Mouse (Mus musculus): ENCODE data around the gene Snrnp35. TPM values are rescaled to one million over a fixed set of nuclear protein-coding genes. Genes with fewer than 3 reads are reported as not detected.
A peak's percentile ranks its signal among the peaks of the same experiment; 100 is the strongest.

The Snrnp35 gene
- polyA plus RNA-seq, 1 experiment from 2014 or later: 20.3 TPM

DNA sequence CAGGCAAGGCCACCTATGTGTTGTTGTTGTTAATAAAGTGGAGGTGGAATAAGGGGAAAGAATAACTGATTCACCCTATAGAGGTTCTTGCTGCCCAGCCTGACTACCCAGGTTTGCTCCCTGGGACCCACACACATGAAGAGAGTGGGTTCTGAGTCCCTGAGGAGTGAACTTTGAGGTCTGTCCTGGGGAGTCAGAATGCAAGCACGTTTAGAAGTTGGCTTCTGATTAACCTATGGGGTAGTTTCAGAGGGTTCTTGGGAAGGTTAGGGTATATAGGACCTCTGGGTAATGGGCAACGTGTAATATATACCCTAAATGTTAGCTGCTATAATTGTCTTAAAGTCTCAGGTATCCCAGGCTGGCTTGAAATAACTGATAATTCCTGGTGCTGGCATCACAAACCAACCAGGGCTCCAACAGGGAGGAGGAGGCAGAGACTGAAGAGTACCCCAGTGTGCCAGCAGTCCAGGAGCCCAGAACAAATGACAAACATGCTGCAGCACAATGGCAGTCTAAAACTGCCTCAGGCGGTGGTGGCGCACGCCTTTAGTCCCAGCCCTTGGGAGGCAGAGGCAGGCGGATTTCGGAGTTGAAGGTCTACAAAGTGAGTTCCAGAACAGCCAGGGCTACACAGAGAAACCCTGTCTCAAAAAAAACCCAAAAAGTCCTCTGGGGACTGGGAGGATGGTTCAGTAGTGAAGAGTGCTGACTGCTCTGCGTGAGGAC is 20.5 kb upstream of the Snrnp35 start:
- CTCF ChIA-PET: no interaction called here
- ATAC-seq: no peak
- POLR2A ChIA-PET: no interaction called here
- H3K27me3 ChIP-seq: no peaks in the 10 kb centered on the region
- in situ Hi-C loops (cut with MboI; ENCODE audit: low pct_unique_long_range_greater_than_20kb): no loop called here
- TF ChIP-seq CTCF (IDR thresholded peaks at IDR 0.05): no peak
- no peak for DNase-seq (ENCODE audit: low read depth, low spot score)

DNA sequence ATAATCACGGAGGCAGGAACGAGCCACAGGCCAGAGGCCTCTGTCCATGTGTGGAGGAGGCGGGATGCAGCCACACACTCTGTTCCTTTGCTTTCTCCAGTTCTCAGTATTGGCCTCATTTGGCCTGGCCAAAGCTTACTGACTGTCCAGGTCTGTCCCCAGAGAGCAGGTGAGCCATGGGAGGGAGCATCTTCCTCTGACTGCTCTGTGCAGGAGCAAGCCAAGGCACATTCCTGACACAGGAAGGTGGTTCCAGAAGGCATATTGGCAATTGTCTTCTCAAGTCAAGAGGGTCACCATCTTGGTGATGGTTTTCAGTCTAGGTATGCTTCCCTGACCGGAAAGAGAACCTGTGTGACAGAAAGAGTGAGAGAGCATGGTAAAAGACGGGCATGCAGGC is 19.5 kb upstream of the Snrnp35 start:
- no peak for ATAC-seq
- TF ChIP-seq CTCF (IDR thresholded peaks at IDR 0.05): no peak

DNA sequence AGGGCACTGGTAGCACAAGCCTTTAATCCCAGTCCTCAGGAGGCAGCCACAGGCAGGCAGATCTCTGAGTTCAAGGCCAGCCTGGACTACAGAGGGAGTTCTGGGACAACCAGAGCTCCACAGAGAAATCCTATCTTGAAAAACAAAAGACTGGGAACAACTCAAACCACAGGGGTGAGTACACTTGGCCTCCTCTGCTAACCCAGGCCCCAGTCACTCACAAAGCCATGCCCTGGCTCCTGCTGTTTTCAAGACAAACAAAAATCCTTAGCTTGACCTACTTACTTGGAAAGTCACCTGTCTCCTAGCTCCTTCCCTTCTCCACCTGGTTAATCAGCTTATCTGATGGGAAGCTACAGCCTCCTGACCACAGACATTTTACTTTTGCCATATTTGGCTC is 18.0 kb upstream of the Snrnp35 start:
- ATAC-seq (no peak), DNase-seq (ENCODE audit: low read depth, low spot score) (no peak)
- ChIA-PET CTCF (interaction anchor here (1.2 to 1.6 kb wide), 3 partner anchors 9 to 93 kb away, joined by 3 to 5 read pairs (median 5); no protein-coding TSS in a partner anchor), POLR2A (interaction anchor here (0.7 to 1.9 kb wide), 2 partner anchors 13 to 17 kb away, joined by 3 to 8 read pairs; partner anchors contain the start of gene Rilpl2)
- TF ChIP-seq CTCF (IDR thresholded peaks at IDR 0.05): no peak
- H3K27me3 ChIP-seq: no peaks in the 10 kb centered on the region
- in situ Hi-C loops (cut with MboI; ENCODE audit: low pct_unique_long_range_greater_than_20kb): no loop called here

More for the DNA sequence above, 19.5 kb upstream of the Snrnp35 start:
- in situ Hi-C loops (cut with MboI; ENCODE audit: low pct_unique_long_range_greater_than_20kb): no loop called here
- DNase-seq (ENCODE audit: low read depth, low spot score): no peak
- H3K27me3 ChIP-seq: no peaks in the 10 kb centered on the region
- ChIA-PET CTCF (no interaction called here), POLR2A (interaction anchor here (0.8 kb wide), 1 partner anchor 9 kb away, joined by 3 read pairs; no protein-coding TSS in a partner anchor)

DNA sequence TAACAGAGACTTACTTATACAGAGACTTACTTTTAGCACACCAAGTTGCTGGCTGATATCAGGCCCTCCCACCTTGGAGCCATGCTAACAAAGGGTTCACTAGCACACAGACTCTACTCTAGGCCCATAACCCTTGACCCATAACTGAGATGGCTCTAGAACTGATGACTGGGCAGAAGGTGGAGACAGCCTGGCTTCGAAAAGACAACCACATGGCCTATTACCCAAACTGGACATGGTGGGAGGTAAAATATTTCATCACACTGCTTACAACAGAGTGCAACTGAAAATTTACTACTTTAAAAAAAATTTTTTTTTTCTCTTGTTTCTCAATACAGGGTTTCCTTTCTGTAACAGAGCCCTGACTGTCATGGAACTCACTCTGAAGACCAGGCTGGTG is 15.2 kb upstream of the Snrnp35 start:
- no peak for ATAC-seq
- no peak for DNase-seq (ENCODE audit: low read depth, low spot score)
- in situ Hi-C loops (cut with MboI; ENCODE audit: low pct_unique_long_range_greater_than_20kb): no loop called here
- no peaks in the 10 kb centered on the region for H3K27me3 ChIP-seq
- no peak for TF ChIP-seq CTCF (IDR thresholded peaks at IDR 0.05)
- ChIA-PET POLR2A (no interaction called here), CTCF (no interaction called here)

DNA sequence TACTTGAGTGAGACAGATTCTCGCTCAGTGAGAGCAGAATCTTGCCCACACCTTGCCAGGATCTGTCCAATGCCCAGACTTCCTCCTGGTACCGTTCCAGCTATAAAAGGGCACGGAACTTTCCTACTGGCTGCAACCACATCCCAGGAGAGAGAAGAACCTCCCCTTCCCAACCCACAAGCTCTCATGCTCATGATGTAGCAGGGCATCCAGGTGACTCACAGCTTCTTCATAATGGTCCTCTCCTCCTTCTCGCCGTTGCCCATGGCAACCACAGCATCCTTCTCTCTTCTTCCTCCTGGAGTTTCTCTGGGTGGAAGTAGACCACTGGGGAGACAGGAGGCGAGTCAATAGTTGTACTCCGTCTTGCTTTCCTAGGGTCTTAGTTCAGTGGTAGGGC is 14.6 kb upstream of the Snrnp35 start:
- TF ChIP-seq CTCF (IDR thresholded peaks at IDR 0.05): no peak
- ChIA-PET CTCF (no interaction called here), POLR2A (no interaction called here)
- in situ Hi-C loops (cut with MboI; ENCODE audit: low pct_unique_long_range_greater_than_20kb): no loop called here
- H3K27me3 ChIP-seq: no peaks in the 10 kb centered on the region
- ATAC-seq: no peak
- no peak for DNase-seq (ENCODE audit: low read depth, low spot score)

DNA sequence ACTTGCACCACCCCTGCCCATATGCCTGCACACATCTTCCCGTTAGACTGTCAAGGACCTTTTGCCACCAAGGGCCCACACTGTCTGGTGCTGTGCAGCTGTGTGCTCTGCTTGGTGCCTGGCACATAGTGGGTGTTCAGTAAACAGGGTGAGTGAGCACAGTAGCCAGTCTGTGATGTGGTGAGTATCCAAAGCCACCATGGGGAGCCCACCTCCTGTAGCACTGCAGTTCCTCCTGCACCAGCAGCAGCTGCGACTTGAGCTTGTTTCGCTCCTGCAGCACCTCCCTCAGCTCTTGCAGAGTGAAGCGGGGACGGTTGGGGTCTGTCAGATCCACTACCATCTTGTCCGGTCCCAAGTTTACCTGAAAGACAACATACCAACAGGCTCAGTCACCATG is 13.4 kb upstream of the Snrnp35 start:
- in situ Hi-C loops (cut with MboI; ENCODE audit: low pct_unique_long_range_greater_than_20kb): no loop called here
- no peak for TF ChIP-seq CTCF (IDR thresholded peaks at IDR 0.05)
- POLR2A ChIA-PET: no interaction called here
- CTCF ChIA-PET: no interaction called here
- no peak for ATAC-seq
- no peak for DNase-seq (ENCODE audit: low read depth, low spot score)
- no peaks in the 10 kb centered on the region for H3K27me3 ChIP-seq

DNA sequence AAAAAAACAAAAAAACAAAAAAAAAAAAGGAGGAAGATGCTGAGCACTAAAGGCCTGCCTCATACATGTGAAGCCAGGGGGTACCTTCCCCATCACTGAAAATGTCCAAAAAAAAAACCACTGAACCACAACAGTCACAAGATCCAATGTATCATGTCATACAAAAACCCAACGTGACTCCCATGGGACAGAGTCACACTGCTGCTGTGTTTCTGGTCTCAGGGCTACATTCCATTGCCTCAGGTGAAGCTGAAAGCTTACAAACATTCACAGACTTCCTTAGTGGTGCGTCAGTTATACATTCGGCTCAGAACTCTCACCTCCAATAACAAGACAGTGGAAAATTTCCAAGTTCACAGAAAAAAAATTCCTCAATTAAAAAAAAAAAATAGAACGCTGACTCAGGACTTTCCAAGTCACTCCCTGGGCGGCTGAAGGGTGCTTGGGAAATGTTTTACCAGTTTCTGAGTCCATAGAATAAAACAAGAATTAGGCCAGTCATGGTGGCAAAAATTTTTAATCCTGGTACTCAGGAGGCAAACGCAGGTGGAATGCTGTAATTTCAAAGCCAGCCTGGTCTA is 12.3 kb upstream of the Snrnp35 start:
- no peaks in the 10 kb centered on the region for H3K27me3 ChIP-seq
- ChIA-PET CTCF (interaction anchor here (0.8 kb wide), 1 partner anchor 9 kb away, joined by 3 read pairs; no protein-coding TSS in a partner anchor), POLR2A (interaction anchor here (0.8 to 1.2 kb wide), 2 partner anchors 24 to 27 kb away, joined by 3 to 5 read pairs; no protein-coding TSS in a partner anchor)
- ATAC-seq: peak; percentile 21
- DNase-seq (ENCODE audit: low read depth, low spot score): no peak
- in situ Hi-C loops (cut with MboI; ENCODE audit: low pct_unique_long_range_greater_than_20kb): no loop called here
- TF ChIP-seq CTCF (IDR thresholded peaks at IDR 0.05): no peak

DNA sequence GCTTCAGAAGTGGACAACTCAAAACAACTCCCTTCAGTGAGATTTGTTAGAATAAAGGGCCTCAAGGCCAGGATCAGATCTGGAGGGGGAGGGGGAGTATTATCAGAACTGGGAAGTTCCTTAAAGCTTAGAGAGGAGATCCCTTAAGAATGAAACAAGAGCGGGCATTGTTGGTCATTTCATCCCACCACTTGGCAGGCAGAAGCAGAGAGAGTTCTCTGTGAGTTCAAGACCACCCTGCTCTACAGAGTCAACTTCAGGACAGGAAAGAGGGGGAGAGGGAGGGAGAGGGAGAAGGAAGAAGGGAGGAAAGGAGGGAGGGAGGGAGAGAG is 4.1 kb upstream of the Snrnp35 start:
- H3K27me3 ChIP-seq: no peaks in the 10 kb centered on the region
- no peak for TF ChIP-seq CTCF (IDR thresholded peaks at IDR 0.05)
- DNase-seq (ENCODE audit: low read depth, low spot score) (no peak), ATAC-seq (no peak)
- ChIA-PET CTCF (interaction anchor here (0.8 to 1.5 kb wide), 4 partner anchors 38 to 60 kb away, joined by 3 to 7 read pairs (median 4); partner anchors contain the start of gene Kmt5a), POLR2A (interaction anchor here (0.7 to 1.3 kb wide), 4 partner anchors 14 to 37 kb away, joined by 3 to 5 read pairs (median 3); no protein-coding TSS in a partner anchor)
- in situ Hi-C loops (cut with MboI; ENCODE audit: low pct_unique_long_range_greater_than_20kb): no loop called here

DNA sequence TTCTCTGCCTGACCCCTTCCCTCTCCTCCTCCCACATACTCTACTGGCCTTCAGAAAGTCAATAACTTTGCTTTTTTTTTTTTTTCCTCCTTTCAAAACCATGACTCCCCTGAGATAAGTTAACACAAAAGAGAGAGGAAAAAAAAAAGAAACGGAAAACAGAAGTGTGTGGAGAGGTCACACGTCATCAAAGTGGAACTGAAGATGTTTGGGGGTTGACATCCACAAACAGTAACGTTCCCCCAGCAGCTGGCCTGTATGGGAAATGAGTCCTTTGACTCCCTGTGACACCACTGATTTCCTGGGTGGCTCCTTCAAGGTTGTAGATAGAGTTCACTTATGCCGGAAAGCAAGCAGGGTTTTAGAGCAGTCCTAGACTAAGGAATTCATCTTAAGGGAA is 2.8 kb upstream of the Snrnp35 start:
- ChIA-PET CTCF (interaction anchor here (0.9 to 1.5 kb wide), 6 partner anchors 10 to 47 kb away, joined by 3 to 4 read pairs (median 3); partner anchors contain the start of gene Kmt5a), POLR2A (interaction anchor here (0.6 to 1.4 kb wide), 3 partner anchors 11 to 71 kb away, joined by 3 to 6 read pairs (median 5); no protein-coding TSS in a partner anchor)
- no peak for TF ChIP-seq CTCF (IDR thresholded peaks at IDR 0.05)
- DNase-seq (ENCODE audit: low read depth, low spot score) (no peak), ATAC-seq (no peak)
- in situ Hi-C loops (cut with MboI; ENCODE audit: low pct_unique_long_range_greater_than_20kb): no loop called here
- H3K27me3 ChIP-seq: no peaks in the 10 kb centered on the region

DNA sequence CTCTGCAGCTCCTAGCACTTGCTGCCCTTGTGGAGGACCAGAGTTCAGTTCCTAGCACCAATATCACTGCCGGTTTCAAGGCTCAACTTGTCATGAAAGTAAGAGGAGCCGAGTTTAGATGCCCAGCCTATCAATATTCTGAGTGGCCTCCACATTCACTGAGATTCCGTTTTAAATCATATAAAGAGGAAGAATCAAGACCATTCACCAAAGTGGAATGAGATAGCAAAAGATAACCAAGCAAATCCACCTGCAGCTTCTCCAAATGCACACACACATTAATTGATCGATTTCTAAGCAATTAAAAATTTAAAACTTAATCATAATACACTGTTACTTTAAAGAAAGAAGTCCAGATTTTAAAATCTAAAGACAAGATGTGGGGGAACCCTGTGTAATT is 1.2 kb upstream of the Snrnp35 start:
- ATAC-seq (no peak), DNase-seq (ENCODE audit: low read depth, low spot score) (no peak)
- no peak for TF ChIP-seq CTCF (IDR thresholded peaks at IDR 0.05)
- POLR2A ChIA-PET: no interaction called here
- CTCF ChIA-PET: no interaction called here
- in situ Hi-C loops (cut with MboI; ENCODE audit: low pct_unique_long_range_greater_than_20kb): no loop called here
- H3K27me3 ChIP-seq: no peaks in the 10 kb centered on the region

DNA sequence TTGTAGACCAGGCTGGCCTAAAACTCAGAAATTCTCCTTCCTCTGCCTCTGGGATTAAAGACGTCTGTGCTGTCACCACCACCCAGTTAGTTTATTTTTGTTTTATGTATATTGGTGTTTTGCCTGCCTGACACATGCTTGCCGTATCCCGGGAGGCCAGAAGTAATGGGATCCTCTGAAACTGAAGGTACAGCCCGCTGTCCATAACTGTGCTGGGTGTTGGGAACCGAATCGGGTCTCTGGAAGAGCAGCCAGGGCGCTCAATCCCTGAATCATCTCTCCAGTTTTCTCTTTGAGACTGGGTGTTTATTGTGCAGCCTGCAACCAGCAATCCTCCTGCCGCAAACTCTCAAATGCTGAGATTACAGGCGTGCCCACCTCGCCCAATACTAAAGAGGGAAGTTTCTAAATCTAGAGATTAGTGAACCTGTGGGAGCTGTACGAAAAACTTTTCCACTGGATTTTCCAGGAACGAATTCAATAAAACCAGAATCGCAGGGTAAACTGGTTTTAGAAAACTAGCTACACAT is 433 bp upstream of the Snrnp35 start:
- CTCF ChIA-PET: interaction anchor here (0.9 kb wide), 1 partner anchor 50 kb away, joined by 4 read pairs; no protein-coding TSS in a partner anchor
- in situ Hi-C loops (cut with MboI; ENCODE audit: low pct_unique_long_range_greater_than_20kb): no loop called here
- no peak for DNase-seq (ENCODE audit: low read depth, low spot score)
- no peak for ATAC-seq
- no peaks in the 10 kb centered on the region for H3K27me3 ChIP-seq
- no peak for TF ChIP-seq CTCF (IDR thresholded peaks at IDR 0.05)
- POLR2A ChIA-PET: no interaction called here

All from Patski (cell line).